Comparison of ENCODE assay signal across 8 mouse cellular contexts in genomic region chr19:6531011-6531631, GRCm38 (mm10). TPM values are rescaled to one million over a fixed set of nuclear protein-coding genes. Genes with fewer than 3 reads are reported as not detected.
DNase-seq lines count a peak whose midpoint lies in the region; ATAC-seq and TF ChIP-seq lines count a peak whose summit lies in the region.

No protein-coding gene starts in this region.

- H3K4me1 ChIP-seq in heart, embryonic 14.5 days (ENCODE audit: control insufficient read depth in 2 of 2, insufficient read depth in 2 of 2, low read length in 2 of 2): peaks cover 2 to 9% of the 10 kb centered on the region in 2 experiments; a peak in 2 of 4 replicates
- peaks cover 46% of the 10 kb centered on the region for H3K4me1 ChIP-seq in midbrain, embryonic 14.5 days (ENCODE audit: control insufficient read depth, insufficient read depth, low read length)

- peak overlapping the region; percentile 81 for H3K4me2 ChIP-seq in heart, embryonic 14.5 days (ENCODE audit: low read length)
- peak overlapping the region; percentile 66 for H3K4me2 ChIP-seq in midbrain, embryonic 14.5 days (ENCODE audit: low read length)

- WGBS in heart, embryonic 14.5 days: 2% methylated on average over 55 of the region's 56 CpGs
- WGBS in midbrain, embryonic 14.5 days: 2% methylated on average over 56 of the region's 56 CpGs

- no peak for ATAC-seq in heart, embryonic 14.5 days (ENCODE audit: insufficient number of reproducible peaks, insufficient read depth, low FRiP score, low read depth)
- peak; percentile 18; the same call in 1 of the 2 replicates for ATAC-seq in midbrain, embryonic 14.5 days (ENCODE audit: low FRiP score, low TSS enrichment)

- peak overlapping the region; percentile 80 for H3K27ac ChIP-seq in layer of hippocampus, adult 2 months
- H3K27ac ChIP-seq in heart, embryonic 14.5 days (replicated peaks in 1 of 2; ENCODE audit: control insufficient read depth in 1 of 2, insufficient read depth in 1 of 2, low read depth in 2 of 2, low read length in 2 of 2): no peak overlapping the region
- H3K27ac ChIP-seq in midbrain, embryonic 14.5 days (replicated peaks; ENCODE audit: low read depth, low read length): peak overlapping the region; percentile 75

- H3K9ac ChIP-seq in heart, embryonic 14.5 days (ENCODE audit: low read length): peak overlapping the region; percentile 55; the same call in 1 of the 2 replicates
- peak overlapping the region; percentile 62 for H3K9ac ChIP-seq in midbrain, embryonic 14.5 days (replicated peaks; ENCODE audit: low read length)

- no peak for DNase-seq in layer of hippocampus, adult 2 months (ENCODE audit: low spot score in 2 of 2)
- no peak for DNase-seq in layer of hippocampus, adult 18-20 months (ENCODE audit: low spot score in 2 of 2)
- peak; percentile 64 to 70 for DNase-seq in cerebellum, postnatal 36 days
- peak; percentile 63 to 72 for DNase-seq in kidney, postnatal 4 days
- DNase-seq in midbrain, embryonic 14.5 days: peak; percentile 77
- no peak for DNase-seq in c-Kit-positive CD71-positive TER-119-positive erythroid progenitor cells, embryonic 14.5 days (ENCODE audit: low spot score)
- DNase-seq in layer of hippocampus, adult 9-10 months (ENCODE audit: low spot score): no peak

- TF ChIP-seq CTCF in layer of hippocampus, adult 2 months (conservative IDR thresholded peaks at IDR 0.05): no peak

- peaks cover 51% of the 10 kb centered on the region for H3K27me3 ChIP-seq in heart, embryonic 14.5 days (ENCODE audit: control insufficient read depth, insufficient read depth, low read length)
- H3K27me3 ChIP-seq in midbrain, embryonic 14.5 days (ENCODE audit: control insufficient read depth, insufficient read depth, low read length): no peaks in the 10 kb centered on the region

- no peaks in the 10 kb centered on the region for H3K9me3 ChIP-seq in heart, embryonic 14.5 days (ENCODE audit: control insufficient read depth, low read length)
- H3K9me3 ChIP-seq in midbrain, embryonic 14.5 days (ENCODE audit: control insufficient read depth, low read length): no peaks in the 10 kb centered on the region

- H3K36me3 ChIP-seq in heart, embryonic 14.5 days (ENCODE audit: control insufficient read depth, insufficient read depth, low read length): no peaks in the 10 kb centered on the region
- H3K36me3 ChIP-seq in midbrain, embryonic 14.5 days (ENCODE audit: control insufficient read depth, insufficient read depth, low read length): peaks cover 28% of the 10 kb centered on the region

- H3K4me3 ChIP-seq in layer of hippocampus, adult 2 months: peak overlapping the region; percentile 46
- H3K4me3 ChIP-seq in heart, embryonic 14.5 days (ENCODE audit: control insufficient read depth in 1 of 2, insufficient read depth in 1 of 2, low read depth in 1 of 2, low read length in 2 of 2): peak overlapping the region; percentile 37 to 50
- peak overlapping the region; percentile 32 for H3K4me3 ChIP-seq in midbrain, embryonic 14.5 days (replicated peaks; ENCODE audit: low read depth, low read length)

RNA-seq across cellular contexts. Expression of gene Slc22a12, which starts 11.7 kb away (rescaled TPM):
- total RNA-seq in layer of hippocampus, adult 2 months (2021): under 1 TPM; 0.20 to 0.37 TPM
- under 1 TPM; 0.28 to 0.72 TPM for total RNA-seq in layer of hippocampus, adult 18-20 months (2021)
- polyA plus RNA-seq in heart, embryonic 14.5 days (2014; fragmentation: Nextera tagmentation; extraction: Ambion mirVana): not detected in 2 replicates
- polyA plus RNA-seq in midbrain, embryonic 14.5 days (2014; fragmentation: Nextera tagmentation; extraction: Ambion mirVana): not detected in 2 replicates

Comparison
In these comparisons a context has a peak if more than half of its experiments do, and no peak if none do; other contexts are left out.
1. DNase-seq: peak in cerebellum, postnatal 36 days (2 of 2), kidney, postnatal 4 days (2 of 2) and midbrain, embryonic 14.5 days (single experiment); none in layer of hippocampus, adult 2 months (0 of 2), layer of hippocampus, adult 18-20 months (0 of 2), c-Kit-positive CD71-positive TER-119-positive erythroid progenitor cells, embryonic 14.5 days (single experiment) and layer of hippocampus, adult 9-10 months (single experiment).
2. H3K27ac ChIP-seq: peak in layer of hippocampus, adult 2 months (single experiment) and midbrain, embryonic 14.5 days (single experiment); none in heart, embryonic 14.5 days (0 of 2).
3. Peak in every context shown above with its lines, with median percentiles within 50 percentile points of each other: H3K4me3 ChIP-seq.